Mouse (Mus musculus) myocyte (in vitro differentiated cells): ENCODE measurements at regions not wholly inside any gene's neighbourhood (a gene's known extent, or its start where the extent isn't known, plus 50 kb on each side); places are given as distances from the start of the nearest gene placed in this dataset.

ENCODE experiments used
- E2F4 ChIP-seq: IDR thresholded peaks from one replicate; pipeline ENCODE4 v1.6.1; 2011; ENCODE audit warnings: mild to moderate bottlenecking, control low read depth, moderate library complexity; ENCODE audit not compliant: insufficient read depth
- MAX ChIP-seq: IDR thresholded peaks from one replicate; pipeline ENCODE4 v1.6.1; 2011; ENCODE audit warnings: low read depth, mild to moderate bottlenecking, control low read depth
- MYOD1 ChIP-seq, 3 experiments: IDR thresholded peaks; one replicate each; pipeline ENCODE4 v1.6.1; 2011; ENCODE audit warnings: control low read depth in 2 of 3, low read depth in 2 of 3, mild to moderate bottlenecking in 2 of 3, moderate library complexity in 1 of 3; ENCODE audit not compliant: insufficient read length in 2 of 3, control insufficient read depth in 1 of 3
- MYOG ChIP-seq, 3 experiments: IDR thresholded peaks; one replicate each; pipeline ENCODE4 v1.6.1; 2011; ENCODE audit warnings: control low read depth in 2 of 3, low read depth in 2 of 3, mild to moderate bottlenecking in 2 of 3; ENCODE audit not compliant: insufficient read length in 2 of 3, control insufficient read depth in 1 of 3, insufficient read depth in 1 of 3
- POLR2A ChIP-seq: IDR thresholded peaks from one replicate; pipeline ENCODE4 v1.6.1; 2011; ENCODE audit warnings: low read depth, mild to moderate bottlenecking, control low read depth, moderate library complexity; ENCODE audit not compliant: insufficient read length
- POLR2AphosphoS2 ChIP-seq: IDR thresholded peaks from one replicate; pipeline ENCODE4 v1.6.1; 2011; ENCODE audit warnings: low read depth, control low read depth; ENCODE audit not compliant: insufficient read length
- REST ChIP-seq: IDR thresholded peaks from one replicate; pipeline ENCODE4 v1.6.1; 2011; ENCODE audit warnings: mild to moderate bottlenecking, control low read depth, moderate library complexity; ENCODE audit not compliant: insufficient read depth, insufficient read length
- SRF ChIP-seq: IDR thresholded peaks from one replicate; pipeline ENCODE4 v1.6.1; 2011; ENCODE audit warnings: low read depth; ENCODE audit not compliant: control insufficient read depth, insufficient read length
- TCF12 ChIP-seq: IDR thresholded peaks from one replicate; pipeline ENCODE4 v1.6.1; 2011; ENCODE audit warnings: mild to moderate bottlenecking, control low read depth; ENCODE audit not compliant: poor library complexity, insufficient read depth, severe bottlenecking
- TCF3 ChIP-seq: IDR thresholded peaks from one replicate; pipeline ENCODE4 v1.6.1; 2011; ENCODE audit warnings: low read depth, control low read depth; ENCODE audit not compliant: insufficient read length
- USF1 ChIP-seq: IDR thresholded peaks from one replicate; pipeline ENCODE4 v1.6.1; 2011; ENCODE audit warnings: low read depth, mild to moderate bottlenecking, control low read depth, moderate library complexity

DNA sequence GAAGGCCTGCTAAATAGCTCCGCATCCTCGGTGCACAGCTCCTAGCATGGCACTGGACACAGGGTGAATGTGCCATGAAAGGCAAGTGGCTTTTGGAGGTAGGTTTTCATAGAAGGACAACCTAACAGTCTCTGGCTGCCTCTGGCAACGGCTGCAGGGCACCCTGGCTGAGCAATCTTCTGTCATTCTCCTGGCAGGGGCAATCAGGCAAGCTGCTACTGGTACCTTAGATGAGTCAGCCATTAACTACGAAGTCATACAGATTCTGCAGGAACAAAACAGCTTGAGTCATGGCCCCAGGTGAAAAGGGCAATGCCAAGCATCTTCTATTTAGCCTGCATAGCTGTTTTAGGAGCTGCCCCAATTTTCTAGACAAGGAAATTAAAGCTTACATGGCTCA, 110.7 kb upstream of the Xcl1 start:
- TF ChIP-seq E2F4 (no peak), MAX (no peak), POLR2A (no peak), POLR2AphosphoS2 (no peak), USF1 (no peak), REST (no peak), TCF12 (no peak), TCF3 (no peak), MYOD1 (IDR thresholded peaks at IDR 0.05; ENCODE audit: control insufficient read depth in 1 of 3, insufficient read length in 2 of 3, low read depth in 2 of 3) (no peak), MYOG (IDR thresholded peaks at IDR 0.05; ENCODE audit: control insufficient read depth in 1 of 3, insufficient read depth in 1 of 3, insufficient read length in 2 of 3, low read depth in 2 of 3) (no peak), SRF (no peak)
